Mouse (Mus musculus): ENCODE measurements at regions not wholly inside any gene's neighbourhood (a gene's known extent, or its start where the extent isn't known, plus 50 kb on each side); places are given as distances from the start of the nearest gene placed in this dataset.

DNA sequence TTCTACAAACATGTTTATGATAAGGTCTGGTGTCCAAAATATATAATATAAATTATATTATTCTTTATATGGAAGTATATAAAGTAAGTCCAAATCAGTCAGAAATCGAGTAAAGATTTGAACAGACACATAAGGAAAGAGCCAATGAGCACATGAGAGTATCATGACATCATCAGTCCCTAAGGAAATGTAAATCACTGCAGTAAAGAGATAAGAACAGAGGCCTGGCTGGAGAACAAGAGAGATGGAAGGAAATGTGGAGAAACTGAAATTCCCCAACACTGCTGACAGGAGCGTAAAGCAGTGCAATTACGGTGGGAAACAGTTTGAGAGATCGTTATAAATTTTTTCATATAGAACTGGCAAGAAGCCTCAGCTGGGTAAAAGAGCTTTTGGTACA, 306.2 kb upstream of the Tbx3 start:
- no peak overlapping the region for H3K4me3 ChIP-seq (ENCODE audit: low read length)
- no peak overlapping the region for H3K4me2 ChIP-seq (ENCODE audit: low read depth, low read length)
- peaks cover 3% of the 10 kb centered on the region for H3K4me1 ChIP-seq (replicated peaks; ENCODE audit: control insufficient read depth, insufficient read depth, low read length)
- H3K36me3 ChIP-seq (ENCODE audit: control insufficient read depth, insufficient read depth, low read length) = no peaks in the 10 kb centered on the region
- 0 out of 2 replicates have a peak, but pooled peaks have one; percentile 32 for ATAC-seq (ENCODE audit: low read depth)
- H3K9me3 ChIP-seq (ENCODE audit: control insufficient read depth, low read length) = no peaks in the 10 kb centered on the region
- 14% methylated on average over 4 of the region's 4 CpGs for WGBS
- no peaks in the 10 kb centered on the region for H3K27me3 ChIP-seq (ENCODE audit: control insufficient read depth, insufficient read depth, low read depth, low read length)
- H3K27ac ChIP-seq (ENCODE audit: low read length) = no peak overlapping the region
- H3K9ac ChIP-seq (ENCODE audit: low read length) = no peak overlapping the region

DNA sequence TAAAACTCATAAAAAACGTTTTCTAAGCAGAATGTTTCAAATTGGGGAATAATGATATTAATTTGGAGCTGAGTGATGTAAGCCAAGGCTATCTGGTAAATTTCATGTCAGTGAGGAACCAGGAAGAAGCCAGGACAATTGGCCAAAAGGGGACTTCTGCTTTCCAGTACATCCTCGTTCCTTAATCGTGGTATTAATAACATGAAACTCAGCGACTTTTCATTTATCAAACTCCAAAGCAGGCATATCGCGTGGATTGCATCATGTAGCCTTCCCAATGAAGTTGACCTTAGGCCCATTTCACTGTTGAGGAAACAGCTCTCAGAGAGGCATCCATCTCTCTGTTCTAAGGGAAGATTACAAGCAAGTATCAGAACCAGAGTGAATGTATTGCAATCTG, 305.3 kb upstream of the Tbx3 start:
- no peaks in the 10 kb centered on the region for H3K9me3 ChIP-seq (ENCODE audit: control insufficient read depth, low read length)
- peaks cover 3% of the 10 kb centered on the region for H3K4me1 ChIP-seq (replicated peaks; ENCODE audit: control insufficient read depth, insufficient read depth, low read length)
- no peaks in the 10 kb centered on the region for H3K36me3 ChIP-seq (ENCODE audit: control insufficient read depth, insufficient read depth, low read length)
- no peak overlapping the region for H3K9ac ChIP-seq (ENCODE audit: low read length)
- ATAC-seq (ENCODE audit: low read depth) = no peak
- H3K27me3 ChIP-seq (ENCODE audit: control insufficient read depth, insufficient read depth, low read depth, low read length) = no peaks in the 10 kb centered on the region
- 65% methylated on average over 6 of the region's 6 CpGs for WGBS
- H3K4me2 ChIP-seq (ENCODE audit: low read depth, low read length) = no peak overlapping the region
- no peak overlapping the region for H3K27ac ChIP-seq (ENCODE audit: low read length)
- no peak overlapping the region for H3K4me3 ChIP-seq (ENCODE audit: low read length)

DNA sequence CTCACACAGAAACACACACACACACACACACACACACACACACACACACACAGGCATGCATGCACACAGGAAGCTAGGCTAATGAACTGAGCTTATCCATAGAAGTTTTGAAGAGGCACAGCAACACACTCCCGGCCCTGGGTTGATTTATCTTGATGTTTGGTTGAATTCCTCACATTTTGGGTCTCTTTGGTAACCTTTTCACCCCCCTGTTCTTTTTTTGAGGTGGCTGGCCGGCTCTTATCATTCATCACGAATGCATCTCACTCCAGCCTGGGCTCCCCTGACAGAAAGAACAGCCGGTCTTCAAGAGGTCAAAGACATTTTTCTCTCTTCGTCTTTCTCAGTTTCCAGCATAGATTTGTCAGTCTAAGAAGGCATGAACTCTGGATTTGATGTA, 304.2 kb upstream of the Tbx3 start:
- 10% methylated on average over 5 of the region's 5 CpGs for WGBS
- no peak for ATAC-seq (ENCODE audit: low read depth)
- no peak overlapping the region for H3K9ac ChIP-seq (ENCODE audit: low read length)
- peaks cover 10% of the 10 kb centered on the region for H3K4me1 ChIP-seq (replicated peaks; ENCODE audit: control insufficient read depth, insufficient read depth, low read length)
- H3K4me3 ChIP-seq (ENCODE audit: low read length) = no peak overlapping the region
- no peaks in the 10 kb centered on the region for H3K9me3 ChIP-seq (ENCODE audit: control insufficient read depth, low read length)
- H3K36me3 ChIP-seq (ENCODE audit: control insufficient read depth, insufficient read depth, low read length) = no peaks in the 10 kb centered on the region
- H3K27ac ChIP-seq (ENCODE audit: low read length) = no peak overlapping the region
- H3K27me3 ChIP-seq (ENCODE audit: control insufficient read depth, insufficient read depth, low read depth, low read length) = no peaks in the 10 kb centered on the region
- H3K4me2 ChIP-seq (ENCODE audit: low read depth, low read length) = no peak overlapping the region

DNA sequence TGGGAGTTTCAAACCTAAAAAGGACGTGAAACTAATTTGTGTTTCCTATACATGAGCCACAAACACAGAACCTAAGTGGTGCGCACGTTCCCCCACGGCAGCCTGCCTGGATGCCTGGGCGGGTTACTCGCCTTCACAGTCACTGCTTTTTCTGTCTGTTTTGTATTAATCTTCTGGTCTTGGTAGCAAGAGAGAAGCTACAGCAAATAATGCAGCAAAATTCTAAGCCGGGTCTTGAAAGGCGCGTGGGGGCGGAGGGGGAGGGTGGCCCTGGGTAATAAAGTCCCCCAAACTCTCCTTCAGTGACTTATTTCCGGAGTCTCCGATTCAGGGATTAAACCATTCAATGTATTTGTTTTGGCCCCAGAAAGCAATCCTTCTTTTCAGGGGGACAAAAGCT, 300.0 kb upstream of the Tbx3 start:
- Histone ChIP-seq H3K27me3 (ENCODE audit: control insufficient read depth, insufficient read depth, low read depth, low read length) (no peaks in the 10 kb centered on the region), H3K27ac (ENCODE audit: low read length) (peak overlapping the region; percentile 0; the same call in 1 of the 2 replicates), H3K4me2 (ENCODE audit: low read depth, low read length) (peak overlapping the region; percentile 51), H3K4me1 (replicated peaks; ENCODE audit: control insufficient read depth, insufficient read depth, low read length) (peaks cover 7% of the 10 kb centered on the region), H3K4me3 (ENCODE audit: low read length) (peak overlapping the region; percentile 24), H3K36me3 (ENCODE audit: control insufficient read depth, insufficient read depth, low read length) (no peaks in the 10 kb centered on the region), H3K9ac (ENCODE audit: low read length) (peak overlapping the region; percentile 28; the same call in 1 of the 2 replicates), H3K9me3 (ENCODE audit: control insufficient read depth, low read length) (no peaks in the 10 kb centered on the region)
- WGBS = 46% methylated on average over 12 of the region's 12 CpGs
- ATAC-seq (ENCODE audit: low read depth) = no peak

DNA sequence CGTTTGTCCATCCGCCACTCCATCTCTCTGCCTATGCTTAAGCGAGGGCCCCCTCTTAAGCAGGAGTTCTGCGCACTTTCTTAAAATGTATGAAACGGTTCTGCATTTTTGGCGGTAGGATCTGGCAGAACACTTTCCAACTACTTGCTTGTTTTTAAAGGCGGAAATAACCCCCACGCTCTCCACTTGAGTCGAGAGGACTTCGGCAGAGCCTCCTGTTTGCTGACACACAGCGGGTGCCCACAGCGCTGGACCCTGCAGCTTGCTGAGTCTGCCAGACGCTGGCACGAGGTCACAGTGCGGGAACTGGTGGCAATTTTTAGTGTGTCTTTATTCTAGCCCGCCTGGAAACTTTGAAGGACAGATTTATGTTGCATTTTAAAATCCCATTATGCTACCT, 299.5 kb upstream of the Tbx3 start:
- H3K4me1 ChIP-seq (replicated peaks; ENCODE audit: control insufficient read depth, insufficient read depth, low read length) = peaks cover 7% of the 10 kb centered on the region
- peak overlapping the region; percentile 24 for H3K4me3 ChIP-seq (ENCODE audit: low read length)
- no peaks in the 10 kb centered on the region for H3K27me3 ChIP-seq (ENCODE audit: control insufficient read depth, insufficient read depth, low read depth, low read length)
- H3K27ac ChIP-seq (ENCODE audit: low read length) = peak overlapping the region; percentile 0; the same call in 1 of the 2 replicates
- WGBS = 15% methylated on average over 16 of the region's 16 CpGs
- peak overlapping the region; percentile 51 for H3K4me2 ChIP-seq (ENCODE audit: low read depth, low read length)
- H3K9ac ChIP-seq (ENCODE audit: low read length) = peak overlapping the region; percentile 28; the same call in 1 of the 2 replicates
- no peaks in the 10 kb centered on the region for H3K36me3 ChIP-seq (ENCODE audit: control insufficient read depth, insufficient read depth, low read length)
- peak; percentile 64; the same call in 1 of the 2 replicates for ATAC-seq (ENCODE audit: low read depth)
- no peaks in the 10 kb centered on the region for H3K9me3 ChIP-seq (ENCODE audit: control insufficient read depth, low read length)

- 70% methylated on average over 24 of the region's 24 CpGs for WGBS
- Histone ChIP-seq H3K9ac (ENCODE audit: low read length) (no peak overlapping the region), H3K4me3 (ENCODE audit: low read length) (no peak overlapping the region), H3K27ac (ENCODE audit: low read length) (no peak overlapping the region), H3K36me3 (ENCODE audit: control insufficient read depth, insufficient read depth, low read length) (no peaks in the 10 kb centered on the region), H3K9me3 (ENCODE audit: control insufficient read depth, low read length) (no peaks in the 10 kb centered on the region), H3K4me2 (ENCODE audit: low read depth, low read length) (no peak overlapping the region), H3K4me1 (replicated peaks; ENCODE audit: control insufficient read depth, insufficient read depth, low read length) (peaks cover 7% of the 10 kb centered on the region), H3K27me3 (ENCODE audit: control insufficient read depth, insufficient read depth, low read depth, low read length) (no peaks in the 10 kb centered on the region)
- ATAC-seq (ENCODE audit: low read depth) = no peak
Observed at GRCm38 (mm10) chr5:119373774-119374700, 296.4 kb upstream of the Tbx3 start.

DNA sequence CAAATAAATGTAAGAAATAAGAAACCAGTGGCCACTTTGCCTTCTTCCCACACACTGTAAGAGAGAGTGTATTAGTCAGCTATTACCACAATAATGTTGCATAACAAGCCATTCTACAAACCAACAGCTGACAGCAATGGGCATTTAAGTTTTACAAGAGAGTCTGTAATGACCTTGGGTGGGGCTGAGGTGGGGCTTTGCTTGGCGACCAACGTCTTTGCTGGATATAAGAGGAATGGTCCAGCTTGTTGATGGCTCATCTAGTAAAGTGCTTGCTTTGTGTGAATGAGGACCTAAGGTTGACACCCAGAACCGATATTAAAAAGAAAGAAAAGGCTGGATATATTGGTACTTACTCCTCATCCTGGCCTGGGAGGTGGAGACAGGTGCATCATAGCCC, 295.6 kb upstream of the Tbx3 start:
- Histone ChIP-seq H3K27ac (ENCODE audit: low read length) (no peak overlapping the region), H3K4me3 (ENCODE audit: low read length) (no peak overlapping the region), H3K36me3 (ENCODE audit: control insufficient read depth, insufficient read depth, low read length) (no peaks in the 10 kb centered on the region), H3K27me3 (ENCODE audit: control insufficient read depth, insufficient read depth, low read depth, low read length) (no peaks in the 10 kb centered on the region), H3K9me3 (ENCODE audit: control insufficient read depth, low read length) (no peaks in the 10 kb centered on the region), H3K9ac (ENCODE audit: low read length) (no peak overlapping the region), H3K4me1 (replicated peaks; ENCODE audit: control insufficient read depth, insufficient read depth, low read length) (peaks cover 7% of the 10 kb centered on the region), H3K4me2 (ENCODE audit: low read depth, low read length) (no peak overlapping the region)
- WGBS = 78% methylated on average over 3 of the region's 3 CpGs
- no peak for ATAC-seq (ENCODE audit: low read depth)

- no peaks in the 10 kb centered on the region for H3K4me1 ChIP-seq (replicated peaks; ENCODE audit: control insufficient read depth, insufficient read depth, low read length)
- H3K27ac ChIP-seq (ENCODE audit: low read length) = no peak overlapping the region
- no peaks in the 10 kb centered on the region for H3K27me3 ChIP-seq (ENCODE audit: control insufficient read depth, insufficient read depth, low read depth, low read length)
- H3K36me3 ChIP-seq (ENCODE audit: control insufficient read depth, insufficient read depth, low read length) = no peaks in the 10 kb centered on the region
- no peak for ATAC-seq (ENCODE audit: low read depth)
- 0 out of 2 replicates have a peak, but pooled peaks cover 2% of the 10 kb centered on the region for H3K9me3 ChIP-seq (ENCODE audit: control insufficient read depth, low read length)
- 38% methylated on average over 8 of the region's 8 CpGs for WGBS
- H3K4me2 ChIP-seq (ENCODE audit: low read depth, low read length) = no peak overlapping the region
- no peak overlapping the region for H3K4me3 ChIP-seq (ENCODE audit: low read length)
- H3K9ac ChIP-seq (ENCODE audit: low read length) = no peak overlapping the region
Observed at GRCm38 (mm10) chr5:119378261-119378660, 292.2 kb upstream of the Tbx3 start.

- no peak overlapping the region for H3K4me2 ChIP-seq (ENCODE audit: low read depth, low read length)
- ATAC-seq (ENCODE audit: low read depth) = no peak
- H3K36me3 ChIP-seq (ENCODE audit: control insufficient read depth, insufficient read depth, low read length) = no peaks in the 10 kb centered on the region
- 45% methylated on average over 6 of the region's 6 CpGs for WGBS
- no peak overlapping the region for H3K4me3 ChIP-seq (ENCODE audit: low read length)
- H3K9me3 ChIP-seq (ENCODE audit: control insufficient read depth, low read length) = 0 out of 2 replicates have a peak, but pooled peaks cover 2% of the 10 kb centered on the region
- H3K9ac ChIP-seq (ENCODE audit: low read length) = no peak overlapping the region
- no peaks in the 10 kb centered on the region for H3K27me3 ChIP-seq (ENCODE audit: control insufficient read depth, insufficient read depth, low read depth, low read length)
- H3K27ac ChIP-seq (ENCODE audit: low read length) = no peak overlapping the region
- H3K4me1 ChIP-seq (replicated peaks; ENCODE audit: control insufficient read depth, insufficient read depth, low read length) = 0 out of 2 replicates have a peak, but pooled peaks cover 2% of the 10 kb centered on the region
Observed at GRCm38 (mm10) chr5:119379915-119380432, 290.5 kb upstream of the Tbx3 start.
